Mouse (Mus musculus) forelimb bud, embryonic 11.5 days (tissue): ENCODE data around the gene Trrap.
"Not testable (repeated sequence)": the region's sequence is repeated elsewhere in the genome, so short reads cannot be mapped to it uniquely, and the experiment has no call there.

Source experiments
- DNase-seq: peaks from one replicate; pipeline ENCODE4 v3.0.0-alpha.2; 2012; ENCODE audit warnings: low read depth, low spot score

Gene Trrap

DNA sequence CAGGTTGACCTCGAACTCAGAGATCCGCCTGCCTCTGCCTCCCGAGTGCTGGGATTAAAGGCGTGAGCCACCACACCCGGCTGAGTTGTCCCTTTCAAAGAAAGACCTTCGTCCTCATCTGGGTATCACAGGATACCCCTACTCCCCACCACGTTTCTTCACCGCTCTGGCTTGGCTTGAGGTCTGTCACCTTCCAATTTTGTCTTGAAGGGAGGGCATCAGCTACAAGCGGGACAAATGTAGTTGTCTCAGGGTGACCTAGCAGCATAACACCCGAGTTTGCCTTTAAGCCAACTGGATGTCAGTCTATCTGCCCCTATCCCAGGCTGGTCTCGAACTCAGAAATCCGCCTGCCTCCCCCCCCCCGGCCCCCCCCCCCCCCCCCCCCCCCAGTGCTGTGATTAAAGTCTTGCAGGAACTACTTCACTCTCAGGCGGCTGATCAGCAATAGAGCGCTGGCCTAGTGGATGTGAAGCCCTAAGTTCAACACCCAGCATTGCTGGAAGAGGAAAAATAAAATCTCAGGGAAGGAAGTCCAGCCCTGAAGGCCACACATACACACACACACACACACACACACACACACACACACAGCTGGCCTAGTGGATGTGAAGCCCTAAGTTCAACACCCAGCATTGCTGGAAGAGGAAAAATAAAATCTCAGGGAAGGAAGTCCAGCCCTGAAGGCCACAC lies at the start of gene Trrap:
Gene Trrap, plus strand, starts transcription at position 627 of the 693 bp plus-strand sequence.
- not testable (repeated sequence) for DNase-seq

DNA sequence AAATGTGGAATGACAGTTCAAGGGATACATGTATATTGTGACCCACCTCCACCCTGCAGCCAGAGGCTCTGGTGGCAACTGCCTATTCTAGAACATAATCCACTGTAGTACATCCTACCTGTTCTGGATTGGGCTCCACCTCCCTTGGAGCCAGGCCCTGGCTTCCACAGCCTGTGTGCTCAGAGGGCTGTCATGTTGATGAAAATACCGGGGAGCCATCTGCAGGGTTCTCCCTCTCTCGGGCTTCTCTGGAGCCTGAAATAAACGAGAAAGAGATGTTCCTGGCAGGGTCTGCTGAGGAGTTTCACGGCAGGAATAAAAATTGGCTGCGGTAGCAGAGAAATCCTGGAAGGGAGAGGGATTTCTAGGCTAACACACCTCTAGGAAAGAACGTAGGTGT lies 47.8 kb upstream of the Trrap start:
- no peak for DNase-seq

DNA sequence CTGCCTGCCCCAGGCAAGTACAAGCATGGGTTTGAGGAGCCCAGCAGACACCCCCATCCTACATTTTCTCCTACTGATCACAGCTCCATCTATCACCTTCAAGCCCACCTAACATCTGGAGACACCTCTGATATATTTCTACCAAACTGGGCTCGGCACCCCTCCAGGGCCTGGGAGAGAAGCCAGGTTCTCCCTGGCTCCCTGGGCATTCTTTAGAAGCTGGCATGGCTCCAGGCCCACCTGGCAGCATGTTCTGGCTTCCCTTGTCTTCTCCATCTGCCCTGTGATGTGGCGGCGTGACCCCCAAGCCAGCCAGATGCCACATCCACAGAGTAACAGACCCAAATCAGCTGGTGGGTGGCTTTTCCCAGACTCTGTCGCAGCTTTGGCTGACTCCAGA lies 47.3 kb upstream of the Trrap start:
- no peak for DNase-seq

DNA sequence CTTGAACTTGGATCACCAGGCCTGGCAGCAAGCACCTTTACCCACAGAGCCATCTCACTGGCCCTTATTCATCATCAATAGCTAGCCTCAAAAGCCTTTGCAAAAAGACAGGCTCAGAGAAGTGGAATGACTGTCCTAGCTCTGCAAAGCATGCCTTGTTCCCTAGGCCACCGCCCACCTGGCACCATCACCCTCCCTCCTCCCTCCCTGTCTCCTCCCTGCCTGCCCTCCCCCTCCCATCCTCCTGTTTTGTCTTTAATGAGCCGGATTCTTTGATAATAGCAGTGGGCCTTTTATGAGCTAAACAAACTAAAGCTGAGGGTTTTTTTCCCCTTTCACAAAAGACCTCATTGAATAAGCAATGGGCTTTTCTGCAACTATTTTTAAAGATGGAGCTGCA lies 42.6 kb upstream of the Trrap start:
- DNase-seq, result no peak

DNA sequence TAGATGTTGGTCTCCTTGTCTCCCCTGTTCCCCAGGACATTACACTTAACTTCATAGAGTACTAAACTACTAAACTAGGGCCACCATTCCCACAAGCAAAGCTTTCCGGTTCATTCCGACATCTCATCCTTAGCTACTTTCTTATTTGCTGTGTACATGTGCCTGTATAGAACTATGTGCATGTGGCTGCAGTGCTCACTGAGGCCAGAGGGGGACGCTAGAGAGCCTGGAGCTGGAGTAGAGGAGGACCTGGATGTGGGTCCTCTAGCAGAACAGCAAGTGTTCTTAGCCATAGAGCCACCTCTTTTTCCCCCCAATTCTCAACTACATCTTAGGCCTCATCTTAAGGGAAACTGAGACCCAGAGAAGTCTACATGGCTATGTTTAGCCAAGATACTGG lies 42.0 kb upstream of the Trrap start:
- no peak for DNase-seq

DNA sequence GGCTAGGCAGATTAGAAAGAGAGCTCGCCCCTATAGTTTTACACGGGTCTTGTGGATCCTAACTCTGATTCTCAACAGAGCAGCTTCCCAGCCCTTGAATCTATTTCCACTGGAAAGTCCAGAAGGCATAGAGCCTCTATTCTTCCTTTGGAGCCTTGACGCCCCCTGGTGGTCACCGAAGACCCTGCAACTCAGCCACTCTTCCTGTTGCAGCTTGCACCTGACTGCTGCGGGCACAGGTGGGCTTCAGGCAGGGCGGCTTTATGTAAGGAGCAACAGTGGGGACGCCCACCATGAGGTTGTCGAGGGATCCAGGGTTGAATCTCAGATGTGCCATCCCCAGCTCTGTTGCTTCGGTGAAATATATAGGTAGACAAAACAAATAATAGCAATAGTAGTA lies 40.4 kb upstream of the Trrap start:
- peak; percentile 71 for DNase-seq

DNA sequence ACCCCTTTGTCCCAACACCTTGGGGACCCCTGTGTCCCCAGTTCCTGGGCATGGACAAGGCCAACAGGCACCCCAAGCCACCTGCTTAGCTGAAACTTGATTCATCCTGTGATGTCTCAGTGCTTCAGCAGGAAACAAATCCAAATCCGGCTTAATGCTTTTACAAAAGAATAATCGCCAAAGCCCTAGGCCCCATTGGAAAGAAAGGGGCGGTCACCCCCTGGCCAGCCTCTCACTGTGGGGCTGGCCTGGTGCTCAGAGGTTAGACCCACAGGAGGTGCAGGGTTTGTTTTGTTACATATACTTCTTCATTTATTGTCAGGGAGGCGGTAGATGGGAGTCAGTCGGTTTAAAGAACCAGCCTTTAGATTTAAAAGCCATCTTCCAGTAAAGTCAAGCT lies 39.3 kb upstream of the Trrap start:
- DNase-seq, result no peak

DNA sequence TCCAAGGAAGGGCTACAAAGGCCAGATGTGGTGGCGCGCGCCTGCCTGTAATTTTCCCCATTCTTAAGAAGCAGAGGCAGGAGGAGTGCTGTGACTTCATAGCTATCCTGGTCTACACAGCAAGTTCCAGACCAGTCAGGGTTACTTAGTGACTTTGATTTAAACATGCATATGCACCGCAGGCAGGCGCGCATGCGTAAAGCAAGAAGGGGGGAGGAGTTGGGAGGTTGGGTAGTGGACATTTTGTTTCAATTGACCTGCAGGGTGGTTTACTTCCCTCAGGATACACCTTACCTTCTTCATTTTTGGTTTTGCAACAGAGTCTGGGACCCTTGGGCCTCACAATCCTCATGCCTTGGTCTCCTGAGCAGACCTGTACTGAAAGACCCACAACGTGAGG lies 38.3 kb upstream of the Trrap start:
- DNase-seq, result no peak

DNA sequence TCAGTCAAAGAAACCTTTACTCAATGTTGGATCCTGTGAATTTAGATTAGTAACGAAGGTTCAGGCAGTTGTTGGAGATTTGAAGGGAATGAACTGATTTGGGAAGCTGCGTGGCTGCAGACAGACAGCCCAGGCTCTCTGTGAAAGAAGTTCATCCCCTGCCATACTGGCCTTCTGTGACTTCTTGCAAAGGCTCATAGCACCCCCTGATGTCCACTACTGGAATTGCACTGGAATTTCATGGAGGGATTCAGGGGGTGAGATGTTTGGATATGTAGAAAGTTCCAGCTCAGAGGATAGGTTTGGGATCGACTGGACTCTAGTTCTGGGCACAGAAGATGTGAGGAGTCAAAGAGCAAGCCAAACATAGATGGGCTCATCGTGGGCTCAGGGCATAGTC lies 33.6 kb upstream of the Trrap start:
- DNase-seq, result peak; percentile 73

DNA sequence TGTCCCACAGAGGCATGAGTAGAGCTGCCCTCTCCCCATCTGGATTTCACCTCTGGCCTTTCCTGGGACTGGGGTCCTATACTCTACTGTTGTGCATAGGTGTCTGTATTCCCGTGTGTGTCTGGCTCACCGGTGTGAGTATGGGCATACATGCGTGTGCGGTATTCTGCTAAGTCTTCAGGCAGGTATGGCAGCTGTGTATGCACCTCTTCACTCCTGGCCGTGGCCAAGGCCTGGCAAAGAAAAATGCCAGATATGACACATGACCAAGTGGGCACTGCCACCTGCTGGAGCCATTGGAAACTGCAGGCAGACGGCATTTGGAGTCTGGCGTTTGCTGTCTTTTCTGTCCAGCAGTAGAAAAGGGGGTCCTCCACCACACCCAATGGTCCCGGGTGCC lies 32.6 kb upstream of the Trrap start:
- DNase-seq, result peak; percentile 75

DNA sequence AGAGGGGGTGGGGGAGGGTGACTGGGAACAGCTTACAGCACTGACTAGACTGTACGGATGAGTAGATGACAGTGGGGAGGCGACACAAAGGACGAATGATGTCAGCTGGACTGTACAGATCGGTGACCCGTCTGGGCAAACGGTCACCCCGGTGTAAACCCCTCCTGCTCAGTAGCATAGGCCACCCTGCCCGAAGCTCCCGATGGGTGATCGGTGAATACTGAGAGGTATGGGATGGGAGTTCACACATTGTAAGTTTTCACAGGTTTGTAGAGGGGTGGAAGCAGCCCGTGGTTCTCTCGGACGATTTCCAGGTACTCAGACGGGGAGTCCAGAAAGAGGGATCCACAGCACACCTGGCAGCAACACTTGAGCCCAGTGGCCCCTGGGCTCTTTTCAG lies 30.4 kb upstream of the Trrap start:
- no peak for DNase-seq

DNA sequence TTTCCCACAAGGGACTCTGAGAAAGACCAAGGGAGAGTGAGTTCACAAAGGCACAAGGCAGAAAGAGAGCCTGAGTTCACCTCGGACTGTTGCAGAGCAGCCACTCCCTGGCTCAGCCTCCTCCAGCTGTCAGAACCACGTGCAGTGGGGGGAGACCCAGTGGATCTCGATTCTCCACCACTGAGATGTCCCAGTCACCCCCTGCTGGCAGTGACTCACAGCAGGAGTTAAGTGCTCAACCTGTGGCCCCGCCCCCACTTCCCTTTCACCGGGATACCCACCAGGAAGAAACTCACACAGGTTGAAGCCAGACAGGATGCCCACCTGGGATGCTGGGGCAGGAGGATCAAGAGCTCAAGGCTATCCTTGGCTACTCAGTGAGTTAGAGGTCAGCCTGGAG lies 15.1 kb upstream of the Trrap start:
- DNase-seq, result no peak

DNA sequence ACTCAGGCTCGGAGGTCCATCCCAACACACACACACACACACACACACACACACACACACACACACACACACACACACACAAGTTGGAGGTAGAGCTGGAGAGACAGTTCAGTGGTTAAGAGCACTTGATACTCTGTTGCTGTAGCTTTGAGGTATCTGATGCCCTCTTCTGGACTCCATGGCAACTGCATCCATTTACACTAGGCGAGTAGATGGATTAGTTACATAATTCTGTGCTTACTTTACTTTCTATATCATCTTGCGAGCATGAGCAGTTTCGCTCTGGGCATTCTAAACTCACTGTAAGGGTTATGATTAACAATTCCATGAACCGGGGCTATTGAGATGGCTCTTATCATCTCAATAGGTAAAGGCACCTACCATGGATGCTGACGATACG lies 14.5 kb upstream of the Trrap start:
- DNase-seq, result peak; percentile 44

DNA sequence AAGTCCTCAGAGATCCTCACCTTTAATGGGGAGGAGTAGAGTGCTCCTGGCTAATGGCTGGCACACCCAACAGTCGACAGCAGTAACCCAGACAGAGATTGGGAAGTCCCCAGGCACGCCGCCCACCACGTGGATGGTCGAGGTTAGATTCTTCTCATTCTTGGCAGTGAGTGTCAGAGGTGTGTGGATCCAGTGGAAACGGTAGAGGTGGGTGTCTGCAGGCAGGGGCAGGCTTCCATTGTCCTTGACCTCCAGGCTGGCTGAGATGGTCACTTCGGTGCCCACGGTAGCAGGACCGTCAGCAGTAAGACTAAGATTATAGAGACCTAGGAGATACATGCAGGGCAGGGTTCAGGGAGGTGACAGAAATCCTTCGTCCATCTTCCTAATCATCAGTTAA lies 12.3 kb upstream of the Trrap start:
- DNase-seq, result no peak

DNA sequence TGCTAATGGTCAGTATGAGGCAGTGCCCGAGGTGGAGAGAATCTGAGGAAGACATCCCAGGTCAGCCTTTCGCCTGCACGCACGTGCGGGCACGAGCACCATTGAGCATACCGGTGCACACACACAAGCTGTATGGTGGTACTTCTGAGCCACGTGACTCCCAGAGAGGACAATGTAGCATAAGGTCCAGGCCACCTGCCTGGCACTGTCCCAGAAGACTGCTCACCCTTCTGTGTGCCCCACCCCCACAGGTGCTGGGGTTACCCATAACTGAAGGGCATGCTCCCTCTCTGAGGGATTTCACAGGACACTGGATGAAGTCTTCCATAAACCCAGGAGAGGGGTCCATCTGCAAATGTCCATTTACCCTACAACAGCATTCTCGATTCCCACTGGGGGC lies 10.1 kb upstream of the Trrap start:
- DNase-seq, result no peak

DNA sequence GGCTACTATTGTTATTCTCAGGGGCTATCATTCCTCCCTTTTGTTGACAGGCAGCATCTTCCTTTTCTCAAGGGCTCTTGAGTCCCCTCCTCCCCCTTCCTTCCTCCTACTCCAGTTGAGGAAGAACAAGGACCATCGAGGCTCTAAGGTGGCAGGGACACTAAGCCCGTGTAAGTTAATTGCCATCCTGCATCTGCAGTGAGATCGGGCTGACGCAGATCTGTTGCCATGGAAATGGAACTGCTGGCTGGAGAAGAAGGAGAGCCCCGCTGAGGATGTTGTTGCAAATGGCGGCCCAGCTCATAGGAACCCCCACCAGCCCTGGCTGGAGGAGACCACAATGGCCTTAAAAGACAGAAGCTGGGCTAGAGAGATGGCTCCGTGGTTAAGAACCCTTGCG lies 9.1 kb upstream of the Trrap start:
- no peak for DNase-seq

DNA sequence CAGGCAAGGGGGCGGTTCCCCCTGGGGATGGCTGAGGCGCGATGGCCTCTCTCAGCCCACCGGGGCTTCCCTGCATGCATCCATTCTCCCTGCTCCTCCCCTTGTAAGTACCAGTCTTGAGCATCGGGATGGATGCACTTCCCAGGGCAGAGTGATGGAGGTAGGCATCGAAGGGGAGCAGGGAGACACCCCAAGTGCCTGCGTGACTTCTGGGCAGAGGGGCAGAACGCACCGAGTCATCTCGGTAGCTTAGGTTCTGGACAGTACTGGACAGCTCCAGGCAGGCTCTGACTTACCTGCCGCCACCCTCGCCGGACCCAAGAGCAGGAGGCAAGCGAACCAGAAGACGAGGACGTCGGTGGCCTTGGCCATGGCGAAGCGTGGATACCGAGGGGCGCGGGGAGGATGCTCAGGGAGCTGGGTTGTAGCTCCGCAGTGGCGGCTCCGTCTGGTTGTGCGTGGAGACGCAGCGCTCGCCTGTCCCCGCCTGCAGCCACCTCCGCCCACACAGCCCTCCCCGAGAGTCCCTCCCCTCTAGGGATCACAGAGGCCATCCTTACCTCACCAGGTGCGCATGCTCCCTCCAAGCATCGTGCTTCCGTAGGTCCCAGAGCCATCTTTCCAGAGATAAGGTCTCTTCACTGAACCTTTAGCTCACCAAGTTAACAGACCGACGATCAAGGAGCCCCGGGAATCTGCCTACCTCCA lies 6.2 kb upstream of the Trrap start, which contains the start of gene Tmem130:
Gene Tmem130, minus strand, starts transcription at position 658 of the 708 bp plus-strand sequence.
- no peak for DNase-seq

DNA sequence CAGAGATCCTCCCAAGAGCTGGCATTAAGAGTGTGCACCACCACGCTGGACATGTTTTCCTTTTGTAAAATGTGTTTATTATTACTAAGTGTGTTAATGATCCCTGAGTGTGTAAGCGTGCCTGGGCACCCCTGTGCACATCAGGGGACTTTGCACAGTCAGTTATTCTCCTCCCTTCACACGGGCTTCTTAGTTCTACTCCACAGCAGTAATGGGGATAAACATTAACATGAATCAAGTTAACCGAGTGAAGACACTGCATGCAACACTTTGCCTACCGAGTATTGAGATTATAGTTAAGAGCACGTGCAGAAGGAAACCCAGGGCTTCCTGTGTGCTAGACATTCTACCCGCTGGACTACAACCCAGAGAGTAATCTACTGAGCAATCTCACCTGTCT lies 1.5 kb upstream of the Trrap start:
- DNase-seq, result no peak

DNA sequence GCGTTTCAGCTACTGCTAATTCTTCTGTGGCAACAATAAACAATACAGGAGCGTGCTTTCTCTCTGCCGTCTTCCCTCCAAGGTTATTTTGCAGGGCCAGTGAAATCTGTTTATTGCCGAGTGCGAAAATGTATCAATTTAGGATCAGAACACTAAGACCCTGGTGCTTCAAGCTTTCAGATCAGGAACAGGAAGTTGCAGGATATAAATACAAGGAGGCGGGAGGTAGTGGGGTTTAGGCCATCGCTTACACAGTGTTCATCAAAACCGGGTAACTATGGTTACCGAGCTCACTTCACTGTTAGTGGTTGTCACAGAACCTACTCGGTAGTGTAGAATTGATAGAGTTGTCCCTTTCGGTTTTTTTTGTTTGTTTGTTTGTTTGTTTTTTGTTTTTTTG lies 886 bp upstream of the Trrap start:
- no peak for DNase-seq

DNA sequence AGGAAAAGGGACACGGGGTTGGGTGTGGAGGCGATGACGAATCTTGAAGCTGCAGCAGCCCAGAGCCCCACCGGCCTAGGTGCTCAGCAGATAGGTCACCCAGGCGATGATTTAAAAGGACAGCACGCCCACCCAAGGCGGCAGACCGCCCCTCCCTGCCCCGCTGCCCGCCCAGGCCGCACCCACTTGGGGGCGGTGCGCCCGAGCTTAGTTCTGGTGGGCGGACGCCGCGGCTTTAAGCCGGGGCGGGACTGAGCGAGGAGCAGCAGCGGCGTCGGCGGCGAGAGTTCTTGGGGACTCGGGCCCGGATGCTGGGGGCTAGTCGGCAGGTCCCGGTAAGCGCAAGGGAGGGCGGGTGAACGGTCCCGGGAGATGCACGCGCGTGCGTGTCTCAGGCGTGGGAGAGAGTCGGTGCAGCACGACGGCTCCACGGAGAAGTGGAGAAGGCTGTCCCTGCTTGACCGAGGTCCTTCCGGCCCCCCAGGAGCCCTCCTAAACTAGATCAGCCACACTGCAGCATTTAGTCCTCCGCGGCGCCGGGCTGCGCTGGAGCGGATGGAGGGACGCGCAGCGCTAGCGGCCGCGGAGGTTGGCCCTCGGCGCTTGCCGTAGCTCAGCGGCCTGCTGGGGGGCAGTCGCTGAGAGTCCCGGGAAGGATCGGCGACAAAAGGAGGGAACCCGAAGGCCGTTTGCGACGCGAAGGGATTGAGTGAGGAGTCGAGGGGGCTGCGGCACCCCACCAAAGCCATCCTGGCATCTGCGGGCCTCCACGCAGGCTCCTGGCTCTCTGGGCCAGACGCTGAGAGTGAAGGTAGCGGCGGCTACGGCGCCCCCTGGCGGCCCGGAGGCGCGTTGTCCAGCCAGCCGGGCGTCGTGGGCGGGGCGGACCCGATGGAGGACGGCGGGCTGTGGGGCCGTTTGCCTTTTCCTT lies 644 bp downstream of the Trrap start:
- DNase-seq, result peak; percentile 88

DNA sequence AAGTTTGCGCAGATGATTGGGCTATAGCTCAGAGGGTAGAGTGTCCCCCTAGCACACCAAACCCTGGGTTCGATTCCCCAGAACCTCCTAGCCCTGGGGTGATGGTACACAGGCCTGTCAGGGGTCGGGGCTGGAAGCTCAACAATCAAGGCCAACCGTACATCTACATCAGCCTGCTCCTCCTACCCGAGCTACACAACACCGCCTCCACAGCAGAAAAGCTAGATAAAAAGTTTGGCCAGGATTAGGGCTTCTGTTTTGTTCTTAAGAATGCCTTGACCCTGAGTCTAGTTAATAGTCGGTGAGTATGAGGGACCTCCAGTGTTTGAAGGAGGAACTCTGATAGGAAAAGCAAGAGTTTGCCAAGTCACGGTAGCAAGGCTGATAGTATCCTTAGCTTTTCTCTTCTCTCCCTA lies 1.5 kb downstream of the Trrap start:
- no peak for DNase-seq

DNA sequence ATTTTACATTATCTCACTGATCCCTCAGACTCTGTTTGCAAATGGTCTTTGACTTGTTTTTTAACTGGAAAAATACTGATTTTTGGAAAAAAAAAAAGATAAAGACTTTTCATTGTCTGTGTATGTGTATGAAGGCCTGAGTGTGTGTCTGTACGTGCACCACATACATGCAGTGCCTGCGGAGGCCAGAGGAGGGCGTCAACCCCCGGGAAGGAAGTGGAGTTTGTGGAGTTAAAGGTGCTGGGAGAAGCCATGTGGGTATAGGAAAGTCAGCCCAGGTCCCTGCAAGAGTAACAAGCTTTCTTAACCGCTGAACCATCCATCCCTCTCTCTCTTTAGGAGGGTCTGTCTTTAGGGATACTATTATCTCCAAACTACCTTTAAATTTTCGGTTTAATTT lies 5.7 kb downstream of the Trrap start:
- DNase-seq, result no peak
